Mouse (Mus musculus) stomach, postnatal 0 days (tissue): ENCODE measurements around the gene Hrc.

Experiments
- CTCF ChIP-seq: IDR thresholded peaks from 2 replicates; pipeline ENCODE4 v1.5.1; 2016; ENCODE audit warnings: antibody characterized with exemption, low read depth, mild to moderate bottlenecking, moderate library complexity
- EP300 ChIP-seq: optimal IDR thresholded peaks from 2 replicates; pipeline ENCODE3; 2016; ENCODE audit warnings: antibody characterized with exemption

GRCm38 (mm10) chr7:45340066-45340442 is 5.0 kb downstream of the Hrc start:
- TF ChIP-seq EP300: no peak
- TF ChIP-seq CTCF: no peak
